Mouse (Mus musculus) erythroblast, embryonic 14.5 days (primary cell): Measurements from ENCODE around the gene Pkn1.

Experiments
- GATA1 ChIP-seq: IDR thresholded peaks from 2 replicates; pipeline ENCODE4 v1.6.1; 2012; ENCODE audit warnings: low read length, inconsistent platforms, mixed read lengths
- TAL1 ChIP-seq: IDR thresholded peaks from 3 replicates; pipeline ENCODE4 v1.6.1; 2012; ENCODE audit warnings: low read length, inconsistent platforms, mixed read lengths

GRCm38 (mm10) chr8:83716563-83716962 lies 17.6 kb upstream of the Pkn1 start:
- peak; percentile 92 for TF ChIP-seq GATA1
- no peak for TF ChIP-seq TAL1
